Mouse (Mus musculus) liver, embryonic 15.5 days (tissue): ENCODE measurements around the gene Adar. TPM values are rescaled to one million over a fixed set of nuclear protein-coding genes. Genes with fewer than 3 reads are reported as not detected.

Source experiments
- ATAC-seq: fragments of 200-750 bp; cut with Nextera tagmentation; 2 replicates; pipeline ENCODE4 v1.8.0; 2017; ENCODE audit warnings: moderate number of reproducible peaks, mild to moderate bottlenecking, moderate library complexity; ENCODE audit not compliant: insufficient read depth
- H3K27ac ChIP-seq: fragments of 300-500 bp; sonication (generic); replicated peaks from 2 replicates; pipeline ENCODE4 v1.5.1; 2015; ENCODE audit warnings: mild to moderate bottlenecking, inconsistent platforms
- H3K27me3 ChIP-seq: fragments of 300-500 bp; sonication (generic); 2 replicates; pipeline ENCODE4 v1.6.1; 2015; ENCODE audit warnings: mild to moderate bottlenecking, inconsistent platforms
- H3K36me3 ChIP-seq: fragments of 300-500 bp; sonication (generic); replicated peaks from 2 replicates; pipeline ENCODE4 v1.6.1; 2015; ENCODE audit warnings: moderate library complexity, mild to moderate bottlenecking, inconsistent platforms
- H3K4me1 ChIP-seq: fragments of 300-500 bp; sonication (generic); replicated peaks from 2 replicates; pipeline ENCODE4 v1.6.1; 2015; ENCODE audit warnings: inconsistent platforms
- H3K4me2 ChIP-seq: fragments of 300-500 bp; sonication (generic); 2 replicates; pipeline ENCODE4 v1.6.1; 2015; ENCODE audit warnings: moderate library complexity, mild to moderate bottlenecking, inconsistent platforms
- H3K4me3 ChIP-seq: fragments of 300-500 bp; sonication (generic); replicated peaks from 2 replicates; pipeline ENCODE4 v1.5.1; 2015; ENCODE audit warnings: mild to moderate bottlenecking, inconsistent platforms
- H3K9ac ChIP-seq: fragments of 300-500 bp; sonication (generic); 2 replicates; pipeline ENCODE4 v1.6.1; 2015; ENCODE audit warnings: moderate library complexity, mild to moderate bottlenecking, inconsistent platforms
- H3K9me3 ChIP-seq: fragments of 300-500 bp; sonication (generic); replicated peaks from 2 replicates; pipeline ENCODE4 v1.6.1; 2016; ENCODE audit warnings: inconsistent platforms
- WGBS: fragments of 180-500 bp; shearing (Covaris S2); methylation state at CpG from one replicate; pipeline ENCODE4 v1.1.7; 2015; ENCODE audit warnings: mixed read lengths; ENCODE audit not compliant: insufficient replicate concordance; 5-methylcytosine and 5-hydroxymethylcytosine counted together
- polyA plus RNA-seq: library from polyadenylated mRNA; unstranded; fragments of >200 nt; fragmentation: Nextera tagmentation; extraction: Ambion mirVana; gene quantifications from 2 replicates; pipeline ENCODE4 v1.2.1, GENCODE M21; 2015

Gene Adar
- polyA plus RNA-seq, 1 experiment from 2014 or later = 8.0 TPM

DNA sequence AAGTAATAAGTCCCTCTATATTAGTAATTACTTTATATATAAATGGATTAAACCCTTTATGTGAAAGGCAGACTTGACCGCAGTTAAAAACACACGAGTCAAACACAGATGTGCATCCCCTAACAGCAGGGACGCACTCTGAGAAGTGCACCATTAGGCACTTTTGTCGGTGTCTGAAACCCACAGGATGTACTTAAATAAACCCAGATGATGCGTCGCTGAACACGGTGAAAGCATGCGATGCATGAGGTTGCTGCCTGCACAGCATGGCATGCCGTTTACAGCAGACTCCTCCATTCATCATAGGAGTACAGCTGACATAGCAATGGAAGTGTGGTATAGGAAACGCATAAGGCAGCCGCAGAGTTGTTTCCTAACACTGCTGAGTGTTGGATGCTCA is 14.4 kb upstream of the Adar start:
- WGBS = 70% methylated on average over 11 of the region's 11 CpGs
- Histone ChIP-seq H3K27ac (no peak overlapping the region), H3K4me1 (no peaks in the 10 kb centered on the region), H3K4me2 (no peak overlapping the region), H3K9me3 (no peaks in the 10 kb centered on the region), H3K36me3 (no peaks in the 10 kb centered on the region), H3K9ac (no peak overlapping the region), H3K4me3 (no peak overlapping the region), H3K27me3 (0 out of 2 replicates have a peak, but pooled peaks cover 6% of the 10 kb centered on the region)
- ATAC-seq = no peak

GRCm38 (mm10) chr3:89703596-89703995 is 11.2 kb upstream of the Adar start:
- ATAC-seq = no peak
- H3K4me2 ChIP-seq = no peak overlapping the region
- H3K27me3 ChIP-seq = 0 out of 2 replicates have a peak, but pooled peaks cover 6% of the 10 kb centered on the region
- no peaks in the 10 kb centered on the region for H3K9me3 ChIP-seq
- no peaks in the 10 kb centered on the region for H3K36me3 ChIP-seq
- no peak overlapping the region for H3K27ac ChIP-seq
- no peaks in the 10 kb centered on the region for H3K4me1 ChIP-seq
- 29% methylated on average over 3 of the region's 3 CpGs for WGBS
- H3K4me3 ChIP-seq = no peak overlapping the region
- H3K9ac ChIP-seq = no peak overlapping the region

- H3K27me3 ChIP-seq = 0 out of 2 replicates have a peak, but pooled peaks cover 6% of the 10 kb centered on the region
- no peaks in the 10 kb centered on the region for H3K36me3 ChIP-seq
- 60% methylated on average over 6 of the region's 6 CpGs for WGBS
- no peak for ATAC-seq
- H3K9me3 ChIP-seq = no peaks in the 10 kb centered on the region
- no peak overlapping the region for H3K9ac ChIP-seq
- H3K4me3 ChIP-seq = no peak overlapping the region
- H3K4me1 ChIP-seq = no peaks in the 10 kb centered on the region
- no peak overlapping the region for H3K27ac ChIP-seq
- H3K4me2 ChIP-seq = no peak overlapping the region
Observed at GRCm38 (mm10) chr3:89704064-89704463, 10.8 kb upstream of the Adar start.

- peak; percentile 42; the same call in 1 of the 2 replicates for ATAC-seq
Observed at GRCm38 (mm10) chr3:89715207-89715966, 565 bp downstream of the Adar start.

DNA sequence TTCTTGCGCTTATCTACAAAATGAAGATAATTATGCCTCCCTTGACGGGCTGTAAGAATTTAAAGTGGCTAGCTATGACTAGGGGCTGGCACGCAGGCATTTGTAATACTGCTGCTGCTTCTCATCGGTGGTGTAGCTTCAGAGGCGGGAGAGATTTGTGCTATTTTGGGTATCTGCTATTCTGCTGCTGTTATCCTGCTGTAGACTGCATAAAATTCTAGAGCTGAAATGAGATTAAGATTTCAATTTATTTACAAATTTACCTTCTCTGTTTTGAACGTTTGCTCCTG is 1.1 kb downstream of the Adar start:
- peaks cover 25% of the 10 kb centered on the region for H3K27me3 ChIP-seq
- no peaks in the 10 kb centered on the region for H3K9me3 ChIP-seq
- H3K27ac ChIP-seq = no peak overlapping the region
- H3K36me3 ChIP-seq = no peaks in the 10 kb centered on the region
- H3K4me1 ChIP-seq = peaks cover 18% of the 10 kb centered on the region
- H3K4me3 ChIP-seq = peak overlapping the region; percentile 71; the same call in 1 of the 2 replicates
- 37% methylated on average over 6 of the region's 6 CpGs for WGBS
- no peak for ATAC-seq
- no peak overlapping the region for H3K9ac ChIP-seq
- H3K4me2 ChIP-seq = peak overlapping the region; percentile 93

More at GRCm38 (mm10) chr3:89715207-89715966, 565 bp downstream of the Adar start:
- Histone ChIP-seq H3K27me3 (peaks cover 25% of the 10 kb centered on the region), H3K4me1 (peaks cover 18% of the 10 kb centered on the region), H3K27ac (no peak overlapping the region), H3K36me3 (no peaks in the 10 kb centered on the region), H3K4me2 (peak overlapping the region; percentile 93), H3K9ac (peak overlapping the region; percentile 59), H3K9me3 (no peaks in the 10 kb centered on the region), H3K4me3 (peak overlapping the region; percentile 71)
- WGBS = 3% methylated on average over 59 of the region's 59 CpGs

DNA sequence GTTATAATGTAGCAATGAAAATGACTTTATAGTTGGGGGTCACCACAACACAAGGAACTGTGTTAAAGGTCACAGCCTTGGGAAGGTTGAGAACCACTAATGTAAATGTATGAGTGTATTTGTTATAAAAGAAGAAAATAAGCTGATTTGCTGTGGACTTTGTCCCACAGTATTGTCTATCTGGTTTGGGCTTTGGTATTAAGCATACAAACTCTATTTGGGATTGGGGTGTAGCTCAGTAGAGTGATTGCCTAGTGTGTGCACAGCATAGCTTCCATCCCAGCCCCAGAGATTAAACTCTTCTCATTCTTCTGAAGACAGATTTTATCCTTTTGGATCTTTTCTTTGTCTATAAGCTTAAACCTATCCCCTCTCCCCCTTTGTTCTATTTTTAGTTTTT is 7.2 kb downstream of the Adar start:
- Histone ChIP-seq H3K9me3 (no peaks in the 10 kb centered on the region), H3K4me1 (0 out of 2 replicates have a peak, but pooled peaks cover 3% of the 10 kb centered on the region), H3K27ac (no peak overlapping the region), H3K4me3 (no peak overlapping the region), H3K27me3 (no peaks in the 10 kb centered on the region), H3K9ac (no peak overlapping the region), H3K4me2 (no peak overlapping the region), H3K36me3 (no peaks in the 10 kb centered on the region)
- ATAC-seq = no peak

DNA sequence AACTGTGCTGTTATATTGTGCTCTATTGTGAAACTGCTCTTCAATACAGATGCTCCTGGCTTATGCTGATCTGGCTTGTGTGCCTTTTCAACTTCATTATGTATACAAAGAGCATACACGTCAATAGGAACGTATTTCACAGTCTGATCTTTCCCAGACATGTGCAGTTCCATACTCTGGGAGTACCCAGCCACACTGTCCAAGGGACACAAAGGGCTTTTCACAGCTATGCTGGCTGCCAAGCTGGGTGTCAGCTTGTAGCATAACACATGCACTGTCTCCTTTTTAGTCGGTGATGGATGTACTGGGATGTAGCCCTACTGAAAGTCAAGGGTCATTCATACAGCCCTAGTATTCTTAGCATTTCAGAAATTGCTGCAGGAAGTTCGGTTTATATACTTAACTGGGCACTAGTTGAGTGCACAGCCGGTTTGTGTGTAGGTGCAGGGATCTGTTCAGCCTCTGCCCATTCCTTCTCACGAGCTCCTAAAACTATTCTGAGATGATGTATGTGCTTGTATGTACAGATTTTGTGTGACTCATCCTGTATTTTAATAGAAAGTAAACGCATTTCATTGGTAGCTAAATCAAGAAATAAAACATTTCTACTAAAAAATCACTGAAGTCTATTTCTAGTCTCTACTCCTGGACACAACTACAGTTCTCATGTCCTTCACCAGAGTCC is 8.7 kb downstream of the Adar start:
- Histone ChIP-seq H3K4me3 (no peak overlapping the region), H3K36me3 (no peaks in the 10 kb centered on the region), H3K4me2 (no peak overlapping the region), H3K9ac (no peak overlapping the region), H3K4me1 (0 out of 2 replicates have a peak, but pooled peaks cover 4% of the 10 kb centered on the region), H3K27me3 (no peaks in the 10 kb centered on the region), H3K27ac (no peak overlapping the region), H3K9me3 (no peaks in the 10 kb centered on the region)
- ATAC-seq = no peak
- 63% methylated on average over 7 of the region's 7 CpGs for WGBS

- H3K4me2 ChIP-seq = no peak overlapping the region
- no peaks in the 10 kb centered on the region for H3K36me3 ChIP-seq
- H3K4me1 ChIP-seq = peaks cover 29% of the 10 kb centered on the region
- H3K9me3 ChIP-seq = no peaks in the 10 kb centered on the region
- no peak overlapping the region for H3K9ac ChIP-seq
- H3K4me3 ChIP-seq = no peak overlapping the region
- H3K27ac ChIP-seq = no peak overlapping the region
- ATAC-seq = no peak
- no peaks in the 10 kb centered on the region for H3K27me3 ChIP-seq
- WGBS = 7% methylated on average over 4 of the region's 4 CpGs
Observed at GRCm38 (mm10) chr3:89727028-89727427, 12.2 kb downstream of the Adar start.

DNA sequence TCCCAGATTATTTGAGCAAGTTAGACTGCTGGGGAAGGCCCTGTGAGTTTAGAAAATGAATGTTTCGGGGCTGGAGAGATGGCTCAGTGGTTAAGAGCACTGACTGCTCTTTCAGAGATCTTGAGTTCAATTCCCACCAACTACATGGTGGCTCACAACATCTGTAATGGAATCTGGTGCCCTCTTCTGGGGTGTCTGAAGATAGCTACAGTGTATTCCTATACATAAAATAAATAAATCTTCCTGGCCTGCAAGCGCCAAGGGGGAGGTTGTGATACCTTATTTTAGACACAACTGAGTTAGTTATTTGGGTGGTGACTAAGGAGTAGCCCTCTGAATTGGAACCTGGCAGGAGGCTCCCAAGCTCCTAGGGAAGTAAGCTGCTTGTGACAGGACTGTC is 14.0 kb downstream of the Adar start:
- WGBS = 75% methylated on average over 2 of the region's 2 CpGs
- no peak overlapping the region for H3K4me3 ChIP-seq
- H3K9ac ChIP-seq = no peak overlapping the region
- H3K27ac ChIP-seq = no peak overlapping the region
- H3K4me1 ChIP-seq = peaks cover 37% of the 10 kb centered on the region
- H3K27me3 ChIP-seq = no peaks in the 10 kb centered on the region
- peaks cover 8% of the 10 kb centered on the region for H3K36me3 ChIP-seq
- ATAC-seq = no peak
- H3K4me2 ChIP-seq = no peak overlapping the region
- H3K9me3 ChIP-seq = no peaks in the 10 kb centered on the region

DNA sequence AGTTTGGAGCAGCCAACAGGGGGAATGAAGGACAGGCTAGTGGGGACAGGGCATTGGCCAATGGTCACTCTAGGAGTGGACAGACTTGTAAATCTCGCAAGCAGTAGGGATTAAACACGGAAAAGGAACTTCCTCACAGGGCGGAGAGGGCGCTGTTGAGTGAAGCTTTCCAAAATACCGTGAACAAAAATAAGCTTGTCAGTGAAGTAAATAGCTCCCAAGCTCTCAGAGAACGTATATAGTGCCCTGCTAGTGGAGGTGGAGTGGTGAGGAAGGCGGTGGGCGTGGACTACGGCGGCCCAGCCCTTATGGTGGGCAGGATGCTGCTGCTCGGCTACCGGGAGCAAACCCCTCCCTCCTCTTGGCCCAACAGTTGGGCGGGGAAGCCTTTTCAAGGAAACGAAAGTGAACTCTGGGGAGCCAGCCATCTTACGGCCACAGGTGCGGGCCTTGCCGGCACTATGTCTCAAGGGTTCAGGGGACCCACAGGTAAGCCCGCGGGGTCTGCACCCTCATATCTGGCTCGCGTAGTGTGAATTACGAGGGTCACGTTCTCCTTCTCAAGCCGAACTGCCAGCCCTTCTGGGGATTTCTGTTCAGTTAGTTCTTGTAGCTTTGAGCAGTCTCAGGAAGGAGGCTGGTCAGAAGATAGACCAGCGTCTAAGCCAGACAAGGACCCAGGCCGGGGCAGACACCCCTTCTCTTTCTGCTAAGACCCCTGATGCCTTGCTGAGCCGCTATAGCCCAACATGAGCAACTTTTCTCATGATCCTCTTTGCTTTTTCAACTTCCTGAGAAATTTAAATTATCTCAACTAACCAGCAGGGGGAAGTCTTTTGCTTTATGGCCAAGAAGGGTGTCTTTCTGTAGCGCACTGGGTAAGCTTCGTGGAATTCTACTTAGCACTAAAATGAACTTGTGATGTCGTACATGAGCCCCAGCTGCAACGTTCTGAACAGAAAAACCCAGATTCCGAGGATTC is 15.8 kb downstream of the Adar start:
- Histone ChIP-seq H3K27ac (peak overlapping the region; percentile 84), H3K9ac (peak overlapping the region; percentile 82), H3K36me3 (peaks cover 26% of the 10 kb centered on the region), H3K9me3 (no peaks in the 10 kb centered on the region), H3K27me3 (no peaks in the 10 kb centered on the region), H3K4me1 (peaks cover 37% of the 10 kb centered on the region), H3K4me3 (peak overlapping the region; percentile 78), H3K4me2 (peak overlapping the region; percentile 85)
- under 1% methylated on average over 32 of the region's 32 CpGs for WGBS
- peak; percentile 97 for ATAC-seq

GRCm38 (mm10) chr3:89732091-89732490 is 17.3 kb downstream of the Adar start:
- Histone ChIP-seq H3K4me2 (peak overlapping the region; percentile 85), H3K27me3 (no peaks in the 10 kb centered on the region), H3K36me3 (peaks cover 40% of the 10 kb centered on the region), H3K9ac (peak overlapping the region; percentile 82; the same call in 1 of the 2 replicates), H3K9me3 (no peaks in the 10 kb centered on the region), H3K4me3 (peak overlapping the region; percentile 78), H3K4me1 (peaks cover 34% of the 10 kb centered on the region), H3K27ac (0 out of 2 replicates have a peak overlapping the region, but pooled peaks have one; percentile 3)
- ATAC-seq = no peak
- 47% methylated on average over 4 of the region's 4 CpGs for WGBS
